Mouse (Mus musculus) lung, adult 2 months (tissue): Measurements from ENCODE around the gene Klf6.

ENCODE experiments used
- CTCF ChIP-seq: fragments of 200-500 bp; IDR thresholded peaks from 2 replicates; pipeline ENCODE4 v1.5.1; 2011; ENCODE audit warnings: mild to moderate bottlenecking, low read length, control low read depth; ENCODE audit not compliant: insufficient read depth
- POLR2A ChIP-seq: fragments of 200-500 bp; IDR thresholded peaks from 2 replicates; pipeline ENCODE4 v1.6.1; 2011; ENCODE audit warnings: low read depth, mild to moderate bottlenecking, control low read depth, low read length, borderline replicate concordance; ENCODE audit errors: extremely low read depth

DNA sequence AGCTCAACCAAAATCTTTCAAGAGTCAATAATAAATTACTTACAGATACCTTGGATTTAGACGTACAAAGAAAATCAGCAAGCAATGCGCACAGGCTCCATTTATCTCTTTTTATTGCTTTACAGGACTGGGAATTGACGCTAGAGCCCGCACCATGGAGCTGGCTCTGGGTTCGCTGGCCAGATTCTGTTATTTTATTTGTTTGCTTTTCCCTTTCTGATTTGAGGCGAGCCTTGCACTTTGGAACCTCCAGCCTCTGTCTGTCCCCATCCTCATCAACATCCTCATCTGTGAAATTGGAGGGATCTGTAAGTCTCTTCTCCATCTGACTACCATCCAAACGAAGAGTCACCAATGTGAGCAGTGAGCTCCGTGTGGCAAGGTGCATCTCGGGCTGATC, 47.8 kb upstream of the Klf6 start:
- TF ChIP-seq POLR2A (no peak), CTCF (no peak)
